Mouse (Mus musculus): ENCODE results near the gene Rapgef4. TPM values are rescaled to one million over a fixed set of nuclear protein-coding genes. Genes with fewer than 3 reads are reported as not detected.

Gene Rapgef4
- total RNA-seq, 1 experiment = 3.4 TPM

GRCm38 (mm10) chr2:72159281-72159680, 178.2 kb downstream of the Rapgef4 start:
- Histone ChIP-seq H3K4me1 (ENCODE audit: control insufficient read depth in 2 of 2, insufficient read depth in 2 of 2, low read length in 2 of 2, poor library complexity in 1 of 2) (peaks cover 0 to 2% of the 10 kb centered on the region in 2 experiments; a peak in 1 of 4 replicates), H3K36me3 (ENCODE audit: control insufficient read depth, insufficient read depth, low read length, poor library complexity, severe bottlenecking) (no peaks in the 10 kb centered on the region), H3K4me3 (ENCODE audit: insufficient read depth in 1 of 2, low read depth in 1 of 2, low read length in 2 of 2, poor library complexity in 1 of 2, severe bottlenecking in 1 of 2) (no peak overlapping the region), H3K27ac (ENCODE audit: insufficient read depth, low read depth, low read length, poor library complexity, severe bottlenecking) (no peak overlapping the region), H3K9me3 (ENCODE audit: control insufficient read depth, insufficient read depth, low read depth, low read length) (no peaks in the 10 kb centered on the region), H3K9ac (ENCODE audit: insufficient read depth, low read depth, low read length, poor library complexity, severe bottlenecking) (no peak overlapping the region)
- in situ Hi-C loops (cut with MboI; ENCODE audit: low sequenced_read_pairs in 2 of 2, unreplicated experiment in 2 of 2) = no loop called here
- TF ChIP-seq ZNF384 (IDR thresholded peaks at IDR 0.05; ENCODE audit: low read depth, low read length) = no peak
- no peak for TF ChIP-seq HCFC1 (IDR thresholded peaks at IDR 0.05; ENCODE audit: borderline replicate concordance, insufficient read depth, low read length)
- no peak for TF ChIP-seq CHD2 (IDR thresholded peaks at IDR 0.05; ENCODE audit: low read depth, low read length)
- no peak for TF ChIP-seq ZC3H11A (IDR thresholded peaks at IDR 0.05; ENCODE audit: borderline replicate concordance, low read depth, low read length)
- no peak for TF ChIP-seq MAFK (IDR thresholded peaks at IDR 0.05; ENCODE audit: insufficient read depth, low read depth, low read length)
- DNase-seq (ENCODE audit: low read depth, low spot score) = no peak

- Histone ChIP-seq H3K4me3 (ENCODE audit: insufficient read depth in 1 of 2, low read depth in 1 of 2, low read length in 2 of 2, poor library complexity in 1 of 2, severe bottlenecking in 1 of 2) (no peak overlapping the region), H3K9me3 (ENCODE audit: control insufficient read depth, insufficient read depth, low read depth, low read length) (no peaks in the 10 kb centered on the region), H3K36me3 (ENCODE audit: control insufficient read depth, insufficient read depth, low read length, poor library complexity, severe bottlenecking) (no peaks in the 10 kb centered on the region), H3K4me1 (ENCODE audit: control insufficient read depth in 2 of 2, insufficient read depth in 2 of 2, low read length in 2 of 2, poor library complexity in 1 of 2) (no peaks in the 10 kb centered on the region), H3K27ac (ENCODE audit: insufficient read depth, low read depth, low read length, poor library complexity, severe bottlenecking) (no peak overlapping the region), H3K9ac (ENCODE audit: insufficient read depth, low read depth, low read length, poor library complexity, severe bottlenecking) (no peak overlapping the region)
- no peak for DNase-seq (ENCODE audit: low read depth, low spot score)
- TF ChIP-seq MAFK (IDR thresholded peaks at IDR 0.05; ENCODE audit: insufficient read depth, low read depth, low read length) (no peak), ZC3H11A (IDR thresholded peaks at IDR 0.05; ENCODE audit: borderline replicate concordance, low read depth, low read length) (no peak), HCFC1 (IDR thresholded peaks at IDR 0.05; ENCODE audit: borderline replicate concordance, insufficient read depth, low read length) (no peak), CHD2 (IDR thresholded peaks at IDR 0.05; ENCODE audit: low read depth, low read length) (no peak), ZNF384 (IDR thresholded peaks at IDR 0.05; ENCODE audit: low read depth, low read length) (no peak)
- in situ Hi-C loops (cut with MboI; ENCODE audit: low sequenced_read_pairs in 2 of 2, unreplicated experiment in 2 of 2) = no loop called here
Observed at GRCm38 (mm10) chr2:72165136-72165854, 184.3 kb downstream of the Rapgef4 start.

- Histone ChIP-seq H3K36me3 (ENCODE audit: control insufficient read depth, insufficient read depth, low read length, poor library complexity, severe bottlenecking) (no peaks in the 10 kb centered on the region), H3K4me3 (ENCODE audit: insufficient read depth in 1 of 2, low read depth in 1 of 2, low read length in 2 of 2, poor library complexity in 1 of 2, severe bottlenecking in 1 of 2) (no peak overlapping the region), H3K4me1 (ENCODE audit: control insufficient read depth in 2 of 2, insufficient read depth in 2 of 2, low read length in 2 of 2, poor library complexity in 1 of 2) (no peaks in the 10 kb centered on the region), H3K9ac (ENCODE audit: insufficient read depth, low read depth, low read length, poor library complexity, severe bottlenecking) (no peak overlapping the region), H3K9me3 (ENCODE audit: control insufficient read depth, insufficient read depth, low read depth, low read length) (no peaks in the 10 kb centered on the region), H3K27ac (ENCODE audit: insufficient read depth, low read depth, low read length, poor library complexity, severe bottlenecking) (no peak overlapping the region)
- in situ Hi-C loops (cut with MboI; ENCODE audit: low sequenced_read_pairs in 2 of 2, unreplicated experiment in 2 of 2) = no loop called here
- no peak for DNase-seq (ENCODE audit: low read depth, low spot score)
- TF ChIP-seq HCFC1 (IDR thresholded peaks at IDR 0.05; ENCODE audit: borderline replicate concordance, insufficient read depth, low read length) = no peak
- TF ChIP-seq MAFK (IDR thresholded peaks at IDR 0.05; ENCODE audit: insufficient read depth, low read depth, low read length) = no peak
- no peak for TF ChIP-seq CHD2 (IDR thresholded peaks at IDR 0.05; ENCODE audit: low read depth, low read length)
Observed at GRCm38 (mm10) chr2:72169451-72170100, 188.5 kb downstream of the Rapgef4 start.

- H3K9me3 ChIP-seq (ENCODE audit: control insufficient read depth, insufficient read depth, low read depth, low read length) = no peaks in the 10 kb centered on the region
- no peak for DNase-seq (ENCODE audit: low read depth, low spot score)
- H3K4me1 ChIP-seq (ENCODE audit: control insufficient read depth in 2 of 2, insufficient read depth in 2 of 2, low read length in 2 of 2, poor library complexity in 1 of 2) = no peaks in the 10 kb centered on the region
- no peak overlapping the region for H3K27ac ChIP-seq (ENCODE audit: insufficient read depth, low read depth, low read length, poor library complexity, severe bottlenecking)
- H3K4me3 ChIP-seq (ENCODE audit: insufficient read depth in 1 of 2, low read depth in 1 of 2, low read length in 2 of 2, poor library complexity in 1 of 2, severe bottlenecking in 1 of 2) = no peak overlapping the region
- TF ChIP-seq HCFC1 (IDR thresholded peaks at IDR 0.05; ENCODE audit: borderline replicate concordance, insufficient read depth, low read length) (no peak), ZNF384 (IDR thresholded peaks at IDR 0.05; ENCODE audit: low read depth, low read length) (no peak), ZC3H11A (IDR thresholded peaks at IDR 0.05; ENCODE audit: borderline replicate concordance, low read depth, low read length) (no peak), CHD2 (IDR thresholded peaks at IDR 0.05; ENCODE audit: low read depth, low read length) (no peak), MAFK (IDR thresholded peaks at IDR 0.05; ENCODE audit: insufficient read depth, low read depth, low read length) (no peak)
- in situ Hi-C loops (cut with MboI; ENCODE audit: low sequenced_read_pairs in 2 of 2, unreplicated experiment in 2 of 2) = no loop called here
- no peak overlapping the region for H3K9ac ChIP-seq (ENCODE audit: insufficient read depth, low read depth, low read length, poor library complexity, severe bottlenecking)
- no peaks in the 10 kb centered on the region for H3K36me3 ChIP-seq (ENCODE audit: control insufficient read depth, insufficient read depth, low read length, poor library complexity, severe bottlenecking)
Observed at GRCm38 (mm10) chr2:72170546-72170945, 189.5 kb downstream of the Rapgef4 start.

All from ES-E14 (cell line).